Mouse (Mus musculus): ENCODE results near the gene Gpx6. TPM values are rescaled to one million over a fixed set of nuclear protein-coding genes. Genes with fewer than 3 reads are reported as not detected.

The Gpx6 gene
- polyA plus RNA-seq (2017; shearing (Covaris generic)) = 0.57 TPM

GRCm38 (mm10) chr13:21311926-21312325, at the start of gene Gpx6:
Gene Gpx6 (plus strand): TSS chr13:21312125.

GRCm38 (mm10) chr13:21292631-21293030, 19.3 kb upstream of the Gpx6 start, which contains the start of gene Gpx5:
Gene Gpx5 (minus strand): TSS chr13:21292731.

GRCm38 (mm10) chr13:21346610-21347009, 34.7 kb downstream of the Gpx6 start, which contains the start of gene Olfr1367:
Gene Olfr1367 (plus strand): TSS chr13:21346910.

DNA sequence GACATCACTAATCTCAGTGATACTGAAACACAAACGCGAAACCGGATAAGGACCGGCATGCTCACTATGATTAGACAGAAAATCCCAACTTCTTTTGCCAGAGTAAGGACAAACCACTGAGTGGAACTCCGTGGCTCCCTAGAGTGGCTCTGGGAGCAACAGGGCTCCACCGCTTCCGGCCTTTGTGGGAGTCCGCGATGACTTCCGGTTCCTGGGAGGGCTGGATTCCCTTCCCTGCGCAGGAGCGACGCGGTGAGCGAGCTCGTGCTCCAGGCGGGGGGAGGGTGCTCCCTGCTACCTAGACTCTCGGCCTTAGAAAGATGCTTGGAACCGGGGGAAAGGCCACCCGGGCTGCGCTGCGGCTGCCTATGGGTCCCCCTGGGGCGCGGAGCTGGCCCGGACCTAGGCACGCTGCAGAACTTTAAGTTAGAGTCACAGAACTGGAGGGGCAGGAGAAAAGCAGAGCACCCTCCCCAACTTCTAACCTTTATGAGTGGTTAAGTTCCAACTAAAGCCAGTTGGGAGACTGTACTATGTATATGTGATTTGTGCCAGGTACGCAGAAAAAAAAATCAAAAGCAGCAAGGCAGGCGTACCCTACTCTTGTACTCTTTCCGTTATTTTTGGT, 50.8 kb downstream of the Gpx6 start, which contains the start of gene Zscan12:
Gene Zscan12, plus strand, starts transcription at position 200 of the 628 bp plus-strand sequence.

Other genes starting within 250 kb of the Gpx6 start
- not detected for gene Olfr1370, start 237.2 kb upstream of the Gpx6 start, polyA plus RNA-seq (2017; shearing (Covaris generic))
- not detected for gene Olfr1369-ps1, start 200.6 kb upstream of the Gpx6 start, polyA plus RNA-seq (2017; shearing (Covaris generic))
- gene Olfr263, start 182.5 kb upstream of the Gpx6 start, polyA plus RNA-seq (2017; shearing (Covaris generic)) = not detected
- not detected for gene Olfr1368, start 166.3 kb upstream of the Gpx6 start, polyA plus RNA-seq (2017; shearing (Covaris generic))
- 128 TPM for gene Trim27, start 132.7 kb upstream of the Gpx6 start, polyA plus RNA-seq (2017; shearing (Covaris generic))
- gene Gpx5, start 19.4 kb upstream of the Gpx6 start, polyA plus RNA-seq (2017; shearing (Covaris generic)) = 0.30 TPM
- gene Olfr1367, start 34.8 kb downstream of the Gpx6 start, polyA plus RNA-seq (2017; shearing (Covaris generic)) = not detected
- 3.7 TPM for gene Zscan12, start 50.7 kb downstream of the Gpx6 start, polyA plus RNA-seq (2017; shearing (Covaris generic))
- 36.5 TPM for gene Zkscan3, start 90.6 kb downstream of the Gpx6 start, polyA plus RNA-seq (2017; shearing (Covaris generic))
- 0.39 TPM for gene Pgbd1, start 128.9 kb downstream of the Gpx6 start, polyA plus RNA-seq (2017; shearing (Covaris generic))
- gene Zscan26, start 141.6 kb downstream of the Gpx6 start, polyA plus RNA-seq (2017; shearing (Covaris generic)) = 7.8 TPM
- gene Nkapl, start 156.4 kb downstream of the Gpx6 start, polyA plus RNA-seq (2017; shearing (Covaris generic)) = not detected
- not detected for gene Zkscan4, start 166.8 kb downstream of the Gpx6 start, polyA plus RNA-seq (2017; shearing (Covaris generic))
- gene Gm10065, start 167.3 kb downstream of the Gpx6 start, polyA plus RNA-seq (2017; shearing (Covaris generic)) = not detected
- gene AK157302, start 183.1 kb downstream of the Gpx6 start, polyA plus RNA-seq (2017; shearing (Covaris generic)) = 0.21 TPM
- 11.8 TPM for gene Gm11273, start 189.3 kb downstream of the Gpx6 start, polyA plus RNA-seq (2017; shearing (Covaris generic))
- 2.6 TPM for gene Zkscan8, start 219.0 kb downstream of the Gpx6 start, polyA plus RNA-seq (2017; shearing (Covaris generic))
- not detected for gene Olfr1366, start 230.7 kb downstream of the Gpx6 start, polyA plus RNA-seq (2017; shearing (Covaris generic))
- gene Olfr1535, start 247.8 kb downstream of the Gpx6 start, polyA plus RNA-seq (2017; shearing (Covaris generic)) = 0.35 TPM